22 mouse cellular contexts compared by ENCODE assay signal in genomic region chr7:100786078-100786477, GRCm38 (mm10).
DNase-seq lines count a peak whose midpoint lies in the region; ATAC-seq lines count a peak whose summit lies in the region.
"Had no signal": no experiment of that assay in that cellular context is flagged by ENCODE, and none has a peak within 500 bp of the region (broad histone marks: within the 10 kb centered on the region; RNA-seq: fewer than 3 reads in every experiment).

No protein-coding gene starts in this region.

- no peaks in the 10 kb centered on the region for H3K9me3 ChIP-seq in liver, embryonic 15.5 days (replicated peaks)
- H3K9me3 ChIP-seq: forebrain, embryonic 13.5 days; heart, embryonic 13.5 days; hindbrain, embryonic 12.5 days; kidney, embryonic 15.5 days; lung, embryonic 15.5 days had no signal

- no peak overlapping the region for H3K4me3 ChIP-seq in liver, embryonic 15.5 days (replicated peaks)
- H3K4me3 ChIP-seq: forebrain, embryonic 13.5 days; heart, embryonic 13.5 days; hindbrain, embryonic 12.5 days; kidney, embryonic 15.5 days; lung, embryonic 15.5 days had no signal

- H3K27me3 ChIP-seq in liver, embryonic 15.5 days, result no peaks in the 10 kb centered on the region
- H3K27me3 ChIP-seq: forebrain, embryonic 13.5 days; heart, embryonic 13.5 days; hindbrain, embryonic 12.5 days; kidney, embryonic 15.5 days; lung, embryonic 15.5 days had no signal

- H3K9ac ChIP-seq in liver, embryonic 15.5 days, result no peak overlapping the region
- H3K9ac ChIP-seq: forebrain, embryonic 13.5 days; heart, embryonic 13.5 days; hindbrain, embryonic 12.5 days; kidney, embryonic 15.5 days; lung, embryonic 15.5 days had no signal

- WGBS in liver, embryonic 15.5 days (ENCODE audit: insufficient replicate concordance), result 21% methylated on average over 1 of the region's 1 CpGs

- peaks cover 53% of the 10 kb centered on the region for H3K4me1 ChIP-seq in liver, embryonic 15.5 days (replicated peaks)
- H3K4me1 ChIP-seq: lung, embryonic 15.5 days had no signal

- peak; percentile 94 for ATAC-seq in erythroid progenitor cell, adult 5-6 weeks (replicated peaks; ENCODE audit: low FRiP score, poor library complexity, severe bottlenecking)
- ATAC-seq in liver, embryonic 15.5 days (ENCODE audit: insufficient read depth), result peak; percentile 95
- ATAC-seq: activated CD4-positive, CD25-positive, alpha-beta regulatory T cell, adult 4 months; forebrain, embryonic 13.5 days had no signal

- H3K27ac ChIP-seq in liver, embryonic 15.5 days (replicated peaks), result peak overlapping the region; percentile 67
- H3K27ac ChIP-seq: forebrain, embryonic 13.5 days; heart, embryonic 13.5 days; hindbrain, embryonic 12.5 days; kidney, embryonic 15.5 days; lung, embryonic 15.5 days had no signal

- DNase-seq in 416B (ENCODE audit: low read depth), result peak; percentile 12
- DNase-seq in c-Kit-negative CD71-positive TER-119-positive erythroid progenitor cells, embryonic 14.5 days (ENCODE audit: low read depth, low spot score), result peak; percentile 54
- no peak for DNase-seq in frontal cortex, postnatal 36 days (ENCODE audit: low spot score in 2 of 2)
- no peak for DNase-seq in cerebellum, postnatal 10 days
- no peak for DNase-seq in heart, adult 9 months (ENCODE audit: low spot score in 2 of 2)
- no peak for DNase-seq in cerebellum, adult 11-12 months
- DNase-seq: adrenal gland, adult 8-10 months; cerebellum, adult 9-11 months; gastrocnemius, postnatal 10 days; heart, adult 11 months; heart, postnatal 14 days; lung, postnatal 4 days; right cerebral cortex, adult 18-20 months had no signal

- no peaks in the 10 kb centered on the region for H3K36me3 ChIP-seq in liver, embryonic 15.5 days (replicated peaks)
- H3K36me3 ChIP-seq: hindbrain, embryonic 12.5 days; kidney, embryonic 15.5 days; lung, embryonic 15.5 days had no signal

- peak overlapping the region; percentile 31 for H3K4me2 ChIP-seq in liver, embryonic 15.5 days
- H3K4me2 ChIP-seq: forebrain, embryonic 13.5 days; heart, embryonic 13.5 days; hindbrain, embryonic 12.5 days; kidney, embryonic 15.5 days; lung, embryonic 15.5 days; midbrain, embryonic 11.5 days had no signal

Comparison
In these comparisons a context has a peak if more than half of its experiments do, and no peak if none do; other contexts are left out.
1. DNase-seq: peak in 416B (single experiment) and c-Kit-negative CD71-positive TER-119-positive erythroid progenitor cells, embryonic 14.5 days (single experiment); none in frontal cortex, postnatal 36 days (0 of 2), cerebellum, postnatal 10 days (0 of 2), heart, adult 9 months (0 of 2) and cerebellum, adult 11-12 months (single experiment).